Mouse (Mus musculus) neutrophil, adult 59 days (primary cell): ENCODE results near the gene Pikfyve. TPM values are rescaled to one million over a fixed set of nuclear protein-coding genes. Genes with fewer than 3 reads are reported as not detected.

Source experiments
- total RNA-seq, 2 experiments: library from RNA; stranded (reverse); gene quantifications; 1 replicate in 1 of 2; 2 replicates in 1 of 2; pipeline ENCODE4 v1.2.4; 2023

Pikfyve gene
- 10 to 100 TPM; 32.0 to 38.4 TPM for total RNA-seq

DNA sequence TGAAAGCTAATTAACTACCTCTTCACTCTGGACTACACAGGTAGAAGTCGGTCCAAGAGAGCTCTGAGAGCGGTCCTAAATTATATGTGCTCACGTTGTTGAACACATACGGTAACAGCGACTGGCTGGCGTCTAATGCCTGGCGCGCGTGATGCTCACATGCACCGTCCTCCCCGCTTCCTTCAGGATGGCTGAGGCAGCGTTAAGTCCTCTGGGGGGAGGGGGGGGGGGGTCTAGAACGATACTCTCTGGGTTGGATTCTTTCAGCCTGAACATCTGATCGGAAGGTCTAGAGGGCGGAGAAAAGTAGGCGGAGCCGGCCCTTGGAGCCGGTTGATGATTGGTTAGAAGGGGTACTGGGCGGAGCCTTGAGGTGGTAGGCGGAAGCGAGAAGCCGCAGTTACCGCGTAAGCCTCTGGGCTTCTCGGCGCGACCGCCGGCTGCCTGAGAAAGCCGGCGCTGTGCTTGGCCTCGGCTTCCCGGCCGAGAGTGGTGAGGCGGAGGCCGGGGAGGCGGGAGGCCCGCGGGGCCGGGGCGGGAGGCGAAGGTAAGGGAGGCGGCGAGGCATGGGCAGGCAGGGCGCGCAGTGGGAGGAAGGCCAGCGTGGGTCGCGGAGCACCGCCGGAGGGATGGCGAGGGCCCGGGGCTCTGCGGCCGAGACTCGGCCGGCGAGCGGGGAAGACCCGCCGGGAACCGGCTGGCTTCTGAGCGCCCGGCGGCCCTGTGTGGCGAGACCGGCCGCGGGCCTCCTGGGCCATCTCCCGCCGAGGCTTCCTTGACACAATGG, at the start of gene Pikfyve, which contains the start of gene Idh1:
TSS of gene Pikfyve (plus strand) at position 397 of the 787 bp plus-strand sequence.
TSS of gene Idh1 (minus strand) at position 214 of the 787 bp plus-strand sequence.

DNA sequence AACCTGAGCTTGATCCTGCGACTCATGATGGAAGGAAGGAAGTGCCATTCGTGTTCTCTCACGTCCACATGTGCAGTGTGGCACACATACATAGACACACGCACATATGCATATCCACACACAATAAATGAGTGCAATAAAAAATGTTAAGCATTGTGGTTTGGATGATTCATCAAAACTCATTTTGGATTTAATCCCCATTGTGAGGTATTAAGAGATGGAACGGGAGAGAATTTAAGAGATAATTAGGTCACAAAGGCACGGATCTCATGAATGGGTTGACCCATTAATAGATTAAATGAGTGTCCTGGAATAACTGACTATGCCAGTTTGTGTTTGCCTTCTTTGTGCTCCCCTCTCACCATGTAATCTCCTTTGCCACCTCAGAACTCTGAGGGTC, 95.3 kb downstream of the Pikfyve start, which contains the start of gene Pth2r:
TSS of gene Pth2r (plus strand) at position 301 of the 400 bp plus-strand sequence.

Other genes starting within 250 kb of the Pikfyve start
- 10 to 100 TPM; 52.3 to 65.4 TPM for gene Plekhm3, start 229.9 kb upstream of the Pikfyve start, total RNA-seq
- not detected for gene Akr1cl, start 153.9 kb upstream of the Pikfyve start, total RNA-seq
- gene Cryge, start 135.5 kb upstream of the Pikfyve start, total RNA-seq: not detected
- not detected for gene Crygd, start 123.2 kb upstream of the Pikfyve start, total RNA-seq
- not detected for gene Crygc, start 113.0 kb upstream of the Pikfyve start, total RNA-seq
- not detected for gene Crygb, start 104.4 kb upstream of the Pikfyve start, total RNA-seq
- gene Cryga, start 83.3 kb upstream of the Pikfyve start, total RNA-seq: not detected
- gene Gm28845, start 67.1 kb upstream of the Pikfyve start, total RNA-seq: not detected
- 1 to 10 TPM in 1 of 2 experiments, under 1 TPM in 1; 0.95 to 1.5 TPM for gene D630023F18Rik, start 63.5 kb upstream of the Pikfyve start, total RNA-seq
- 10 to 100 TPM; 68.4 to 85.3 TPM for gene Idh1, start 183 bp upstream of the Pikfyve start, total RNA-seq
- gene Pth2r, start 95.4 kb downstream of the Pikfyve start, total RNA-seq: not detected